In the genomic region with DNA sequence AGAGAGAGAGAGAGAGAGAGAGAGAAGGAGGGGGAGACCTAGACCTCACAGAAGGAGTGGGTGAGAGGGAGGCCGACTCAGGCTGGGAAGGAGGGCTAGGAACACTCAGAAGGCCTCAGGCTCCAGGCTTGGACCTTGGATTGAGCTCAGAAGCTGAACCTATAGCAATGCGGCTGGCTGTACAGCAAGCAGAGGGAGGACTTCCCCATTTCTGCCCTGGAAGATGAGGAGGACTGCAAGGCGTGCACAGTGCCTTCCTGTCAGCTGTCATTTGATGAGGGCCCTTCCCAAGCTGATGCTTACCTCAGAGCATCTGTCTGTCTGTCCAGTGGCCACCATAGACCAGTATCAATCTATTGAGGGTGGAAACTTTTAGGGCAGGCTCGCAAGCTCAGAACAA, we compare ENCODE assay signal across 31 mouse cellular contexts. TPM values are rescaled to one million over a fixed set of nuclear protein-coding genes. Genes with fewer than 3 reads are reported as not detected.
A peak's percentile ranks its signal among the peaks of the same experiment; 100 is the strongest.
DNase-seq lines count a peak whose midpoint lies in the region; ATAC-seq lines count a peak whose summit lies in the region.
"Had no signal": no experiment of that assay in that cellular context is flagged by ENCODE, and none has a peak within 500 bp of the region (broad histone marks: within the 10 kb centered on the region; RNA-seq: fewer than 3 reads in every experiment).

No protein-coding gene starts in this region.

- H3K27ac ChIP-seq in midbrain, embryonic 14.5 days (replicated peaks; ENCODE audit: low read depth, low read length) = no peak overlapping the region
- H3K27ac ChIP-seq: embryonic facial prominence, embryonic 10.5 days; embryonic facial prominence, embryonic 13.5 days; forebrain, embryonic 13.5 days; gastrocnemius, adult 2 months; heart, adult 2 months; heart, embryonic 10.5 days; heart, embryonic 13.5 days; hindbrain, embryonic 12.5 days; hindbrain, embryonic 15.5 days had no signal

- H3K4me3 ChIP-seq in midbrain, embryonic 14.5 days (replicated peaks; ENCODE audit: low read depth, low read length) = no peak overlapping the region
- H3K4me3 ChIP-seq: embryonic facial prominence, embryonic 10.5 days; embryonic facial prominence, embryonic 13.5 days; erythroblast, embryonic 14.5 days; forebrain, embryonic 13.5 days; gastrocnemius, adult 2 months; heart, adult 2 months; heart, embryonic 10.5 days; heart, embryonic 13.5 days; hindbrain, embryonic 12.5 days; hindbrain, embryonic 15.5 days had no signal

- no peak overlapping the region for H3K9ac ChIP-seq in midbrain, embryonic 14.5 days (replicated peaks; ENCODE audit: low read length)
- H3K9ac ChIP-seq: embryonic facial prominence, embryonic 13.5 days; forebrain, embryonic 13.5 days; forebrain, postnatal 0 days; heart, embryonic 13.5 days; hindbrain, embryonic 12.5 days; hindbrain, embryonic 15.5 days had no signal

- DNase-seq in 416B (ENCODE audit: low read depth) = peak; percentile 24
- DNase-seq in kidney, adult 18-20 months = no peak
- no peak for DNase-seq in thymus, postnatal 14 days
- no peak for DNase-seq in midbrain, embryonic 14.5 days
- DNase-seq: adrenal gland, adult 2 months; adrenal gland, postnatal 14 days; cerebellum, adult 11 months; cerebellum, adult 2 months; cerebellum, adult 9-11 months; cerebellum, postnatal 25 days; embryo, embryonic 11 days; forebrain, postnatal 0 days; gastrocnemius, adult 2 months; gastrocnemius, postnatal 25 days; heart, adult 2 months; heart, postnatal 14 days; heart, postnatal 4 days had no signal

- no peaks in the 10 kb centered on the region for H3K9me3 ChIP-seq in midbrain, embryonic 14.5 days (ENCODE audit: control insufficient read depth, low read length)
- H3K9me3 ChIP-seq: embryonic facial prominence, embryonic 10.5 days; embryonic facial prominence, embryonic 13.5 days; forebrain, embryonic 13.5 days; heart, embryonic 10.5 days; hindbrain, embryonic 12.5 days had no signal

- no peaks in the 10 kb centered on the region for H3K4me1 ChIP-seq in midbrain, embryonic 14.5 days (ENCODE audit: control insufficient read depth, insufficient read depth, low read length)
- H3K4me1 ChIP-seq: embryonic facial prominence, embryonic 10.5 days; heart, embryonic 10.5 days; heart, embryonic 13.5 days; hindbrain, embryonic 12.5 days; hindbrain, embryonic 15.5 days had no signal

- no peaks in the 10 kb centered on the region for H3K27me3 ChIP-seq in midbrain, embryonic 14.5 days (ENCODE audit: control insufficient read depth, insufficient read depth, low read length)
- H3K27me3 ChIP-seq: embryonic facial prominence, embryonic 13.5 days; forebrain, embryonic 13.5 days; hindbrain, embryonic 15.5 days had no signal

- peak; percentile 79 for ATAC-seq in granulocyte monocyte progenitor cell, adult 5-6 weeks (replicated peaks; ENCODE audit: poor library complexity, severe bottlenecking)
- peak; percentile 46; the same call in 1 of the 2 replicates for ATAC-seq in megakaryocyte, adult 5-6 weeks (ENCODE audit: poor library complexity, severe bottlenecking)
- ATAC-seq in midbrain, embryonic 14.5 days (ENCODE audit: low FRiP score, low TSS enrichment) = no peak
- ATAC-seq: CD4-positive, CD25-positive, alpha-beta regulatory T cell, adult 4 months; forebrain, embryonic 13.5 days; forebrain, postnatal 0 days had no signal

- 88% methylated on average over 4 of the region's 4 CpGs for WGBS in midbrain, embryonic 14.5 days

- H3K4me2 ChIP-seq in midbrain, embryonic 14.5 days (ENCODE audit: low read length) = no peak overlapping the region
- H3K4me2 ChIP-seq: embryonic facial prominence, embryonic 13.5 days; forebrain, embryonic 13.5 days; heart, embryonic 13.5 days; hindbrain, embryonic 12.5 days; hindbrain, embryonic 15.5 days had no signal

- H3K36me3 ChIP-seq in midbrain, embryonic 14.5 days (ENCODE audit: control insufficient read depth, insufficient read depth, low read length) = no peaks in the 10 kb centered on the region
- H3K36me3 ChIP-seq: embryonic facial prominence, embryonic 10.5 days; embryonic facial prominence, embryonic 13.5 days; heart, embryonic 10.5 days; heart, embryonic 13.5 days; hindbrain, embryonic 12.5 days; hindbrain, embryonic 15.5 days had no signal

RNA-seq across cellular contexts. Expression of a gene that starts 59.0 kb away (rescaled TPM):
- total RNA-seq in granulocyte monocyte progenitor cell, adult 5-6 weeks (2014; fragmentation: Nextera tagmentation) = not detected in 2 replicates
- total RNA-seq in granulocyte monocyte progenitor cell, adult 5-6 weeks (2017) = not detected in 2 replicates
- not detected in 2 replicates for total RNA-seq in megakaryocyte, adult 5-6 weeks (2015)
- not detected in 2 replicates for total RNA-seq in megakaryocyte, adult 5-6 weeks (2017)
- 0.33 TPM in 1 of 2 replicates, not detected in the other for polyA plus RNA-seq in midbrain, embryonic 14.5 days (2014; fragmentation: Nextera tagmentation; extraction: Ambion mirVana)
- total RNA-seq: adrenal gland, postnatal 14 days; gastrocnemius, postnatal 25 days; heart, adult 2 months; MEL had no signal
- polyA plus RNA-seq: C2C12; CD4-positive, CD25-positive, alpha-beta regulatory T cell, adult 4 months; embryonic facial prominence, embryonic 10.5 days; erythroblast, embryonic 14.5 days; heart, embryonic 16.5 days; hindbrain, embryonic 15.5 days had no signal
